Mouse (Mus musculus): ENCODE data around the gene Mon1a.

- no peak for TF ChIP-seq CTCF (IDR thresholded peaks at IDR 0.05; ENCODE audit: low read depth)
- TF ChIP-seq EP300 (IDR thresholded peaks at IDR 0.05; ENCODE audit: low read depth), result no peak
These were observed 29.6 kb upstream of the Mon1a start for GRCm38 (mm10) chr9:107858343-107858742.

Data from heart, postnatal 0 days (tissue).